Mouse (Mus musculus) spleen, adult 12 weeks (tissue): ENCODE measurements around the gene Mylpf.
A peak's percentile ranks its signal among the peaks of the same experiment; 100 is the strongest.
"Not testable (repeated sequence)": the region's sequence is repeated elsewhere in the genome, so short reads cannot be mapped to it uniquely, and the experiment has no call there.

ENCODE experiments used
- DNase-seq: peaks from one replicate; pipeline ENCODE4 v3.0.0; 2022; ENCODE audit warnings: low spot score

The Mylpf gene

DNA sequence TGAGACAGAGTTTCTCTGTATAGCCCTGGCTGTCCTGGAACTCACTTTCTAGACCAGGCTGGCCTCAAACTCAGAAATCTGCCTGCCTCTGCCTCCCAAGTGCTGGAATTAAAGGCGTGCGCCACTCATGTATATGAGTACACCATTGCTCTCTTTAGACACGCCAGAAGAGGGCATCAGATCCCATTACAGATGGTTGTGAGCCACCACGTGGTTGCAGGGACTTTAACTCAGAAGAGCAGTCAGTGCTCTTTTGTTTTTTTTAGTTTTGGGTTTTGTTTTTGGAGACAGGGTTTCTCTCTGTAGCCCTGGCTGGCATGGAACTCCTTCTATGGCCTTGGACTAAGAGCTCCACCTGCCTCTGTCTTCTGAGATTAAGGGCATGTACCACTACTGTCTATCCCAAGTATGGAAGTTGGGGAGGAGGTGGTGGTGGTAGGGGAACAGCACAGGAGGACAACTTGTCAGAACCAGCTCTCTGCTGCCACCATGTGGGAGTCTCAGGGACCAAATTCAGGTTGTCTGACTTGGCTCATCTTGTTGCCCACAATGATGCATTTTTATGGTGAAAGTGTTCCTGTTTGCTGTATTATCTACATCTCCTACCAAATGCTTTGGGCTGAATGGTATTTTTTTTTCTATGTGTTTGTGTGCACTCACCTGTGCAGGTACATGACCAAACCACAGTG is 20.1 kb downstream of the Mylpf start:
- DNase-seq: peak; percentile 80

GRCm38 (mm10) chr7:127231376-127231775 is 22.7 kb downstream of the Mylpf start:
- DNase-seq: no peak

- DNase-seq: no peak
Observed at GRCm38 (mm10) chr7:127231826-127232621, 23.3 kb downstream of the Mylpf start.

- peak; percentile 80 for DNase-seq
Observed at GRCm38 (mm10) chr7:127232622-127233367, 24.1 kb downstream of the Mylpf start, which contains the start of the genes Zfp553 and Sept1. Gene Zfp553, plus strand, starts transcription at chr7:127233061. Gene Sept1, minus strand, starts transcription at chr7:127233130.

DNA sequence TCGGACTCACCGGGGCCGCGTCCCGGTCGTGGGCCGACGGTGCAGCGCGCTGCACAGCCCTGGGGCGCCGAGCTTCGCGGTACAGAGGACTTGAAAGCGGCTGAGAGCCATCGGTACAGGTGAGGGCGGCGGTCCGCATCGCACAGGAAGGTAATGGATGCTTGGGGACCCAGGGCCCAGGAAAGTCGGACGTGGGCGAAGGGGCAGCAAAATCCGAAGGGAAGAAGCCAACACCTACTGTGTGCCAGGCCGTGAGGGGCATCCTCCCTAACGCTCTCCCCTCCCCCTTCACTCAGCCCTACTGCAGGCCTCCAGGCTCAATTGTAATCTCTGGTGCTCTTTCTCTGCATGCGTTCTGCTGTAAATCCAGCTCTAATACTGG is 24.7 kb downstream of the Mylpf start:
- DNase-seq: no peak

GRCm38 (mm10) chr7:127233765-127234164 is 25.1 kb downstream of the Mylpf start:
- DNase-seq: no peak

GRCm38 (mm10) chr7:127234777-127235176 is 26.1 kb downstream of the Mylpf start:
- DNase-seq: no peak

DNA sequence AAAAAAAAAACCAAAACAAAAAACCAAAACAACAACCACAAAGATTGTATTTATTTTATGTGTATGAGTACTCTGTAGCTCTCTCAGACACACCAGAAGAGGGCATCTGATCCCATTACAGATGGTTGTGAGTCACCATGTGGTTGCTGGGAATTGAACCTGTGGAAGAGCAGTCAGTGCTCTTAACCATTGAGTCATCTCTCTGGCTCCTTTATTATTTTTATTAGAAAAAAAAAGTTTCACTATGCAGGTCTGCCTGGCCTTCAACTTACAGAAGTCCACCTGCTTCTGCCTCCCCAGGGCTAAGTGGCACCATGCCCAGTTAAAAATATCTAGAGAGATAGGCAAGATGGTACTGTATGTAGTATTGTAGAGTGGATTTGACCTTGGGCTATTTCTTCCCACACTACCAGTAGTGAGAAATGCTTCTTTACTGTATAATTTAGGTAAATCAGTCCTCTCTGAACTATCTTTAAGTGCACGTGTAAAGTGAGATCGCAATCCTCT is 34.7 kb downstream of the Mylpf start:
- no peak for DNase-seq

DNA sequence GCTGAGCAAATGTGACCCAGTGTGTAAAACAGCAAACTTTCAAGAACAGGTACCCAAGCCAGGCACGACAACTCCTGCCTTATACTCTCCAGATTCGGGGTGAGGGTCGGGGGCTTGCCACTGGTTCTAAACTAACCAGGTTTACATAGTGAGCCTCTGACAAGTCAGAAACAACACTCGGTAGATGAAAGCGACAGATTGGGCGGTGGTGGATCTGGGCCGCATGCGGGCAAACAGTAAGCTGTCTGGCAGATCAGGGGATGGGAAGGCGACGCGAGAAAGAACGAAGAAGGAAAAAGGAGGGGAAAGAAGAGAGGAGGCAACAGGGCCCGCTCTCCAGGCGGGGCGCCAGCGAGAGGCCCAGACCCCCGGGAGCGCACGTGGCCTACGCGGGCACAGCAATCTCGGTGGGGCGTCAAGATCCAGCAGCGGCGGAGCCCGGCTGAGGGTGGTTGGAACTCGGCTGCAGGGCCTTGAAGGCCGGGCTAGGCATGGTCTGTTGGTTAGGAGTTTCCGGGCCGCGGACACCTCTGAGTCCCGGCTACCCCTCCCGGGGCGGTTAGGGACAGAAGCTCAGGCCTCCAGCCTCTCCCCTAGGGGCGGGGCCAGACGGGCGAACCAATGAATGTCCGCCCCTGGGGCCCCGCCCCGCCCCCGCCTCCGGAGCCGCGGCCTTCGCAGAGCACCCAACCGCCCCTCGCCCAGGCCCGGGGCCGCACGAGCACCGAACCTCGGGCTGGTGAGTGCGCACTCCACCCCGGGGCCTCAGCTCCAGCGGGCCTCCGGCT is 35.4 kb downstream of the Mylpf start, which contains the start of gene Zfp771:
Gene Zfp771 (plus strand): TSS at position 405 of the 788 bp plus-strand sequence.
- peak; percentile 88 for DNase-seq

DNA sequence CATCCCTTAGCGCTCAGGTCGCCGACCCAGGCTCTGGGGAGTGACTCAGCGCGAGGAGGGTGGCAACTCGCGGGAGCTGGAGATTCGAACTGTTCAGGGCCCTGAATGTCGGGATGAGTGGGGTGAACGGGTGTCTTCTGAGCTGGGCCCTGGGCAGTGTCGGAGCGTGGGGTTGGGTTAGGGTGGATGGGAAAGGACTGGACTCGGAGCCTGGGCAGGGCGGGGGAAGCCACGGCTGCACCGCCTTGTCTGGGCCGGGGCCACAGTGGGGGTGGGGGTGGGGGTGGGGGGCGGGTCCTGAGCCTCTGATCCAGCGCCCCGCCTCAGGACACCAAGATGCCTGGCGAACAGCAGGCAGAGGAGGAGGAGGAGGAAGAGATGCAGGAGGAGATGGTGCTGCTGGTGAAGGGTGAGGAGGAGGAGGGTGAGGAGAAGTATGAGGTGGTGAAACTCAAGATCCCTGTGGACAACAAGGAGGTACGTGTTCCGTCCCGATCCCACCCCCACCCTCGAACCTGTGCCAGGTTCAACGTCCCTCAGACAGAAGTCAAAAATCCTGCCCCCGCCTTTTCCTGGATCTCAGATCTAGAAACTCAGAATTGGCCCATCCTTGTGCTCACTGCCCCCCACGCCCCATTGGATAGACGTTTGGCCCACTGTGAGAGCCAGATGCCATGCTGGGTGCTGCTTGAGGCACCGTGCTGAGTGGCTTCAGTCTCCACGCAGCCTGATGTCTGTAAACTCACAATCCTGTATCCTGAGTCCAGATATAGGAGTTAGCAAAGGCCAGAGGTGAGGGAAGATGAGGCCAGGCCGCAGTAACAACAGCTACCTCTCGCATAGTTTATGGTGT is 36.2 kb downstream of the Mylpf start:
- DNase-seq: no peak

DNA sequence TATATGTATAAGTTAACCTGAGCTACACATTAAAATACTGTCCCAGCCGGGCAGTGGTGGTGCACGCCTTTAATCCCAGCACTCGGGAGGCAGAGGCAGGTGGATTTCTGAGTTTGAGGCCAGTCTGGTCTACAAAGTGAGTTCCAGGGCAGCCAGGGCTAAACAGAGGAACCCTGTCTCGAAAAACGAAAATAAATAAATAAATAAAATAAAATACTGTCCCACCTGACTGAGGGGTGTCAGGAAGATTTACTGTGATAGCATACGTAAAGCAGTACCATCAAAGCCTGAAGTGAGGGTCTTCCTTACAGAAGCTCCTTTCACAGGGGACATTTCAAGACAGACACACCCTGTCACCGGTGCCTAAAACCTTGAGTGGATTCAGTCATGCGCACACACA is 41.8 kb downstream of the Mylpf start:
- not testable (repeated sequence) for DNase-seq

DNA sequence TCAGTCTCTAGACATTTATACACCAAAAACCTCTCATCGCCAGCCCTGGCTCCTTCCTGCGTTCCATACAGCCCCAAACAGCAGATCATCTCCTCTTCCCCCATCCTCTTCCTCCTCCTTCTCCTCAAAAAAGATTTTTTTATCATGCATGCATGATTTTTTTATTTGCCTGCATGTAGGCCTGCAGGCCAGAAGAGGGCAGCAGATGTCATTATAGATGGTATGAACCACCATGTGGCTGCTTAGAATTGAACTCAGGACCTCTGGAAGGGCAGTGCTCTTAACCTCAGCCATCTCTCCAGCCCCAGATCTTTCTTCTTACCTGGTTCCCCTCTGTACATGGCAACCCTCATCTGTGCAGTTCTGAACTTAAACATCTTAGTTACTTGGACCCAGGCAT is 43.7 kb downstream of the Mylpf start:
- no peak for DNase-seq

DNA sequence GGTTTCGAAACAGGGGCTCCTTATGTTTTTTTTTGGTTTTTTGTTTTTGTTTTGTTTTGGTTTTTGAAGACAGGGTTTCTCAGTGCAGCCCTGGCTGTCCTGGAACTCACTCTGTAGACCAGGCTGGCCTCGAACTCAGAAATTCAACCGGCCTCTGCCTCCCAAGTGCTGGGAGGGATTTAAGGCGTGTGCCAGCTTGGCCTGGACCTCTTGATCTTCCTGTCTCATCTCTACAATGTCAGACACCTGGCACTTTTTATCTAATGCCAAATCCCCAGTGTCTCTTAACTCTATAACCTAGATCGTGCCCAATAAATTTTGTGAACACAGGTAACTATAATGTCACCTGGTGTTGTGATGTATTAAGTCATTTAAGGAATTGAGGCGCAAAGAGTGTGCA is 44.7 kb downstream of the Mylpf start:
- DNase-seq: no peak

- DNase-seq: peak; percentile 89
Observed at GRCm38 (mm10) chr7:127253821-127254769, 45.4 kb downstream of the Mylpf start.

GRCm38 (mm10) chr7:127255008-127255407 is 46.3 kb downstream of the Mylpf start:
- DNase-seq: no peak

GRCm38 (mm10) chr7:127255965-127256364 is 47.3 kb downstream of the Mylpf start:
- no peak for DNase-seq

DNA sequence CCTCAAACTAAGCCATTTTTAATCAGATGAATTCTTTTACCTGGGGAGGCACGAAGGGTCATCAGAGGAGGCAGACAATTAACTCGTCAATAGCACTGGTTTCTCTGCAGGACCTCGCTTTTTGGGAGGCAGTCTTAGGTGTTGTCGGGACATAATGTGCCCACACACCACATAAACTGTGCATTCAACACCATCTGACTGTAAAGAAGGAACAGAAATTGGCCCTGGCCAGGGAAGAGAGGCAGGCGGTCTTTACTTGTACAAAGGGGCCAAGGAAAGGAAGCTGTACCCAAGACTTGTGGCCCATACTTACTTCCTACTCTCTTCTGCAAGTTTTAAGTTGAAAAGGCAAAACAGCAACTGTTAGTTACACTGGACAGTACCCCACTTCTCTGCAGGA is 47.8 kb downstream of the Mylpf start:
- DNase-seq: no peak

DNA sequence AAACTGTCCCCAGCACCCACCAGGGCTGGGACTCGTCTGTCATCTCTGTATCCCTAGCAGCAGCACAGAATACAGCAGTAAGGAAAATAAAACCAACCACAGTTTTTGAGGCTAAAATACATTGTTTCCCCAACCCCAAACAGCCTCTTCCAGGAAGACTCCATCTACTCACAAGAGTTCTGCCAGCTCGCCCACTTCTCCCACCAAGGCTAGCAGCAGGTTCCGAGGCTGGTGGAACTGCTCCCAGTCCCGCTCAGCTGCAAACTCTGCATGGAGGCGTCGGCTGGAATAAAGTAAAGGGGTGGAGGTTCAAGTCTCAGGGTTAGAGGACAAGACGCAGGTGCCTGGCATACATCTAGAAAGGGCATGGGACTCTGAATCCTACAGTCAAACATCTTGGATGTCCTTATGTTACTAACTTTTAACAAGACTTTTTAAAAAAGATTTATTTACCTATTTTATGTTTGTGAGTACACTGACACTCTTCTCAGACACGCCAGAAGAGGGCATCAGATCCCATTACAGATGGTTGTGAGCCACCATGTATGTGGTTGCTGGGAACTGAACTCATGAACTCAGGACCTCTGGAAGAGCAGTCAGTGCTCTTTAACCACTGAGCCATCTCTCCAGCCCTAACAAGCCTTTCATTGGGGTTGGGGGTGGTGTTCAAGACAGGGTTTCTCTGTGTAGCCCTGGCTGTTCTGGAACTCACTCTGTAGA is 50.7 kb downstream of the Mylpf start:
- no peak for DNase-seq
